Mouse (Mus musculus) intestine, embryonic 16.5 days (tissue): ENCODE measurements at regions not wholly inside any gene's neighbourhood (a gene's known extent, or its start where the extent isn't known, plus 50 kb on each side); places are given as distances from the start of the nearest gene placed in this dataset.

Experiments used
- ATAC-seq: fragments of 200-750 bp; cut with Nextera tagmentation; 2 replicates; pipeline ENCODE4 v1.8.0; 2017; ENCODE audit warnings: moderate TSS enrichment, moderate library complexity
- H3K27ac ChIP-seq: fragments of 300-500 bp; sonication (generic); 2 replicates; pipeline ENCODE4 v1.5.1; 2014; ENCODE audit warnings: mild to moderate bottlenecking, low read length
- H3K27me3 ChIP-seq: fragments of 300-500 bp; sonication (generic); replicated peaks from 2 replicates; pipeline ENCODE4 v1.6.1; 2014; ENCODE audit warnings: low read length, control low read depth, mixed read lengths; ENCODE audit not compliant: control insufficient read depth, insufficient read depth
- H3K36me3 ChIP-seq: fragments of 300-500 bp; sonication (generic); 2 replicates; pipeline ENCODE4 v1.6.1; 2014; ENCODE audit warnings: low read length, control low read depth; ENCODE audit not compliant: control insufficient read depth, insufficient read depth
- H3K4me1 ChIP-seq: fragments of 300-500 bp; sonication (generic); 2 replicates; pipeline ENCODE4 v1.6.1; 2014; ENCODE audit warnings: low read length, control low read depth, mixed read lengths; ENCODE audit not compliant: control insufficient read depth, insufficient read depth
- H3K4me2 ChIP-seq: fragments of 300-500 bp; sonication (generic); 2 replicates; pipeline ENCODE4 v1.6.1; 2014; ENCODE audit warnings: low read depth, low read length, control low read depth
- H3K4me3 ChIP-seq: fragments of 300-500 bp; sonication (generic); 2 replicates; pipeline ENCODE4 v1.5.1; 2014; ENCODE audit warnings: mild to moderate bottlenecking, low read length
- H3K9ac ChIP-seq: fragments of 300-500 bp; sonication (generic); 2 replicates; pipeline ENCODE4 v1.6.1; 2014; ENCODE audit warnings: low read depth, low read length
- H3K9me3 ChIP-seq: fragments of 300-500 bp; sonication (generic); 2 replicates; pipeline ENCODE4 v1.6.1; 2016; ENCODE audit warnings: low read length, control low read depth; ENCODE audit not compliant: control insufficient read depth
- WGBS: fragments of 180-500 bp; shearing (Covaris S2); extraction: QIAGEN DNeasy Blood & Tissue Kit; methylation state at CpG from one replicate; pipeline ENCODE4 v1.1.7; 2014; 5-methylcytosine and 5-hydroxymethylcytosine counted together

DNA sequence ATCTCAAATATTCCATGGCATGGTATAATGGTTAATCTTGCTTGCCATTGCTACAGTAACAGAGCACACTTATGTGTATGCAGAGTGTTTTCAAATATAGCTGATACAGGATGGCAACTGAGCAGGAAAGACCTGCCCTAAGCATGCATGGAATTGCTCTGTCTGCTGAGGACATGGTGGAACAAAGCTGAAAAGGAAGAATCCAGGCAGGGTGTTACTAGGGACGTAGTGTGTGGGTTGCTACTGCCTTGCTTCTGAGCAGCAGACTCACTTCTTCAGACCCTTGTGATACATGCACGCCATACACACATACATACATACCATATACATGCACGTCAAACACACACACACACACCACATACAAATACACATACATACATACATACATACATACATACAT is 84.1 kb upstream of the Plekhg1 start:
- ATAC-seq = no peak
- H3K4me3 ChIP-seq = no peak overlapping the region
- no peaks in the 10 kb centered on the region for H3K4me1 ChIP-seq
- no peak overlapping the region for H3K4me2 ChIP-seq
- H3K36me3 ChIP-seq = no peaks in the 10 kb centered on the region
- no peak overlapping the region for H3K27ac ChIP-seq
- no peaks in the 10 kb centered on the region for H3K9me3 ChIP-seq
- H3K9ac ChIP-seq = no peak overlapping the region
- no peaks in the 10 kb centered on the region for H3K27me3 ChIP-seq
- WGBS = 94% methylated on average over 3 of the region's 3 CpGs

DNA sequence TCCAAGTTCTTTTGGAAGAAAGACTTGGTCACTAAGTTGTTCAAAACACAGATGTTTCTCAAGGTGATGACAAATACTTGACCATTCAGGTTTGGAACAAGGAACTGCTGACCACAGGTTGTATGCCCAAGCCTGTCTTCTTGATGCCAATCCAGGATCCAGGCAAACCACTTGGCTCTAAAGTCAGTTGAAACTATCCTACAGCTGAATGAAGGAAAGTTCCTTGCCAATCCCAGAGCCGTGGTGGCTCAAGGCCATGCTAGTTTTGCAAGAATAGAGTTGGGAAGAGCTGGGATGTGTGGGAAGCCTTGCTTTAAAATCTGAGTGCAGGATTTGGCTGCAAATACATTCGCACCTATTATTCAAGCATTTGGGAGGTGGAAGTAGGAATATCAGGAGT is 78.0 kb upstream of the Plekhg1 start:
- ATAC-seq = no peak
- Histone ChIP-seq H3K27ac (no peak overlapping the region), H3K4me1 (no peaks in the 10 kb centered on the region), H3K9ac (no peak overlapping the region), H3K36me3 (no peaks in the 10 kb centered on the region), H3K4me3 (no peak overlapping the region), H3K9me3 (no peaks in the 10 kb centered on the region), H3K27me3 (no peaks in the 10 kb centered on the region), H3K4me2 (no peak overlapping the region)
- WGBS = 86% methylated on average over 2 of the region's 2 CpGs

GRCm38 (mm10) chr10:3662571-3662970 is 77.6 kb upstream of the Plekhg1 start:
- H3K4me2 ChIP-seq = no peak overlapping the region
- no peaks in the 10 kb centered on the region for H3K4me1 ChIP-seq
- H3K27me3 ChIP-seq = no peaks in the 10 kb centered on the region
- 72% methylated on average over 1 of the region's 1 CpGs for WGBS
- H3K4me3 ChIP-seq = no peak overlapping the region
- H3K36me3 ChIP-seq = no peaks in the 10 kb centered on the region
- H3K9me3 ChIP-seq = no peaks in the 10 kb centered on the region
- no peak overlapping the region for H3K9ac ChIP-seq
- ATAC-seq = no peak
- H3K27ac ChIP-seq = no peak overlapping the region

- H3K36me3 ChIP-seq = no peaks in the 10 kb centered on the region
- no peak overlapping the region for H3K4me2 ChIP-seq
- no peak overlapping the region for H3K4me3 ChIP-seq
- no peaks in the 10 kb centered on the region for H3K27me3 ChIP-seq
- no peak overlapping the region for H3K9ac ChIP-seq
- no peaks in the 10 kb centered on the region for H3K9me3 ChIP-seq
- no peak for ATAC-seq
- H3K4me1 ChIP-seq = no peaks in the 10 kb centered on the region
- no peak overlapping the region for H3K27ac ChIP-seq
Measured at GRCm38 (mm10) chr10:3663296-3663695, 76.9 kb upstream of the Plekhg1 start.

DNA sequence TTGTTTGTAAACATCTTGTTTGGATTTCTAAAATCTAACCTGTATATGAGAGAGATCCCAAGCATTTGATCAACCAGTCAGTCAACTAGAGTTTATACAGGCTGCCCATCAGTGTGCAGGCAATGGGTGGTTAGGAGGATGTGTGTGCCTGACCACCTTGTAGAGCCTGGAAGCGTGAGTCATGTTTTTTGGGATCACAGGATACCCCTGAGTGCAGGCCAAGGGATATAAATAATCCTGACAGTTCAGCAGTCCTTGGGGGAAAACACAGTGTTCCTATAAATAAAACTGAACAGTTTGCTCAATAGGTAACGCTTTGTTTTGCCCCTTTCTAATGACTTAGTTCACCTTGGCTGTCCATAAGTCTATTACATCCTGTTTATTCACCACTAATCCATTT is 55.7 kb upstream of the Plekhg1 start:
- Histone ChIP-seq H3K4me3 (no peak overlapping the region), H3K4me1 (no peaks in the 10 kb centered on the region), H3K9me3 (no peaks in the 10 kb centered on the region), H3K27me3 (no peaks in the 10 kb centered on the region), H3K27ac (no peak overlapping the region), H3K9ac (no peak overlapping the region), H3K4me2 (no peak overlapping the region), H3K36me3 (no peaks in the 10 kb centered on the region)
- 56% methylated on average over 2 of the region's 2 CpGs for WGBS
- no peak for ATAC-seq
